Mouse (Mus musculus) stomach, postnatal 0 days (tissue): Measurements from ENCODE around the gene Abcc4.

Source experiments
- CTCF ChIP-seq: IDR thresholded peaks from 2 replicates; pipeline ENCODE4 v1.5.1; 2016; ENCODE audit warnings: antibody characterized with exemption, low read depth, mild to moderate bottlenecking, moderate library complexity
- EP300 ChIP-seq: optimal IDR thresholded peaks from 2 replicates; pipeline ENCODE3; 2016; ENCODE audit warnings: antibody characterized with exemption

GRCm38 (mm10) chr14:118706962-118707361, 943 bp upstream of the Abcc4 start:
- TF ChIP-seq CTCF (no peak), EP300 (no peak)
